Mouse (Mus musculus) gastrocnemius, adult 2 months (tissue): Measurements from ENCODE around the gene Nacad. TPM values are rescaled to one million over a fixed set of nuclear protein-coding genes. Genes with fewer than 3 reads are reported as not detected.
A peak's percentile ranks its signal among the peaks of the same experiment; 100 is the strongest.

Experiments
- DNase-seq: peaks from one replicate; pipeline ENCODE4 v3.0.0; 2022
- H3K27ac ChIP-seq: fragments of 200-600 bp; 2 replicates; pipeline ENCODE4 v1.8.1; 2022; ENCODE audit warnings: mild to moderate bottlenecking
- H3K4me3 ChIP-seq: fragments of 200-600 bp; 2 replicates; pipeline ENCODE4 v1.8.1; 2022; ENCODE audit warnings: mild to moderate bottlenecking, moderate library complexity
- CTCF ChIP-seq: fragments of 200-600 bp; IDR thresholded peaks from 2 replicates; pipeline ENCODE4 v1.8.1; 2022; ENCODE audit warnings: antibody characterized with exemption, mild to moderate bottlenecking, moderate library complexity
- intact Hi-C: fragments of 180-260 bp; cut with DNase I; formaldehyde crosslinking; loops from one replicate; pipeline ENCODE4 v1.15.1; 2025
- total RNA-seq, 2 experiments: library from RNA; stranded (reverse); gene quantifications; 2 replicates each; pipeline ENCODE4 v1.2.3; 2021

The Nacad gene
- total RNA-seq, 2 experiments from 2014 or later, result 0.28 to 0.38 TPM

GRCm38 (mm10) chr11:6601649-6602480 lies 4.0 kb downstream of the Nacad start:
- Histone ChIP-seq H3K27ac (no peak overlapping the region), H3K4me3 (no peak overlapping the region)
- peak; percentile 16 for DNase-seq
- TF ChIP-seq CTCF, result no peak
- intact Hi-C loops, result no loop called here

DNA sequence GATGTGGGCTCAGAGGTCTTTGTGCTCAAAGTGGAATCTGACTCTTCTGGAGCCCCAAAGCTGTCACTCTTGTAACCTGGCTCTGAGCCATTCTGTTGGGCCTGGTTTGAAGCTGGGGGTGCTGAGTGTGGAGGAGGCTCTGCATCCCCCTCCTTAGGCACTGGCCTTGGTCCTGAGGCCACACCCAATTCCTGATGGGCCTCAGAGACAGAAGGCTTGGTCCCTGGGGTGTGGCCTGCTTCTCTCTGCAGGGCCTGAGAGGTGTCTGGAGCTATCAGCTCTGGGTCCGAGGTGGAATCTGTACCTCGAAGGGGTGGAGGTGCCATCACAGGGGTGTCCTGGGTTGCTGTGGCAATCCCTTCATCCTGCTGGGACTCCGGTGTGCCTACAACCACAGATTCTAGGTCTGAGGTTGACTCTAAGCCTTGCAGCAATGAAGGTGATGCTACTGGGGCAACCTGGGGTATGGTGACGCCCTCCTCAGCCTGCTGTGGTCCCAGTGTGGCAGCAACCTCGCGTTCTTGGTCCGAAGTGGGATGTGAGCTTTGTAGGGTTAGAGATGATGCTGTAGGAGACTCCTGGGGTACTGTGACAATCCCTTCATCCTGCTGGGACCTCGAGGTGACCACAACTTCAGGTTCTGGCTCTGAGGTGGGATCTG lies 5.4 kb downstream of the Nacad start:
- intact Hi-C loops, result no loop called here
- no peak for TF ChIP-seq CTCF
- no peak overlapping the region for H3K27ac ChIP-seq
- DNase-seq, result peak; percentile 10
- no peak overlapping the region for H3K4me3 ChIP-seq

DNA sequence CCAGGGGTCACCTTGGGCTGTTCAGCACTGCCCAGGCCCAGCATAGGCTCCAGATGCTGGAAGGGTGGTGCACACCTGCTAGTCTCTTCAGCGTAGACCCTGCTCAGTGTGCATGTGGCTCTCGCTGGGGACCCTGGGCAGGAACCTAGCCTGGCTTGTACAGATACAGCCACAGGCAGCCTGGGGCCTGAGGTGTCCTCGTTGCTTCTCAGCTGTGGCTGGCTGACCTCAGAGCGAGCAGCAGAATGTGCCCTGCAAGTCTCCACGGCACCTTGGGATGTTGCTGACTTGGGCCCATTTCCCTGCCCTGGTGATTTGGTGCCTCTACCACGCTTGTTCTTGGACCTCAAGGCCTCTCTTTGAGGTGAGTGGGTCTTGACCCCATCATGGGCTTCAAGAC lies 6.0 kb downstream of the Nacad start:
- DNase-seq, result no peak
- no peak for TF ChIP-seq CTCF
- intact Hi-C loops, result no loop called here
- Histone ChIP-seq H3K27ac (no peak overlapping the region), H3K4me3 (no peak overlapping the region)

DNA sequence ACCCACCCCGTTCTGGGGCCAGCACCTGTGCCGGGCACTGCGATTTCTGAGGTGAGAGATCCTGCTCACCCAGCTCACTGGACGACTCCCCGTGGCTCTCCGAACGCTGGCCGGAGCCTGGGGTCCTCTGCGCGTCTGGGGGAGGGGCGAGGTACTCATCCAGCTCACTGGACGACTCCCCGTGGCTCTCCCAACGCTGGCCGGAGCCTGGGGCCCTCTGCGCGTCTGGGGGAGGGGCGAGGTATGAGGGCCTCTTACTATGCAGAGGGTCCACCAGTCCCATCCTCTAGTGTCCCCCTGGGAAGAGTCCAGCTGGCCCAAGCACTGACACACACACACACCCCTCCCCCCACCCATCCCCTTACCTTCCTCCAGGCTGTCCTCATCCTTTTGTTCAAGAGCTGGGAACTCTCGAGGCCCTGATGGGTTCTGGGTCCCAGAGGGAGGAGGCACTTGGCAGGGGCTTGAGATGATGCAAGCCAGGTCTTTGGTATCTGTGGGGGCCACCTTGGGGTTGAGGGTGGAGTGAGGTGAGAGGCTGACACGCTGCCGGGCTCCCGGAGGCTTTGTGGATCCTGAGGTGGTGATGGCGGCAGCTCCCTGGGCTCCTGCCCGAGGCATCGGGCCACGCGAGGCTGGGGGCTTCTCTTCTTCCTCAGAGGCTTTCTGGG lies 6.7 kb downstream of the Nacad start:
- intact Hi-C loops, result no loop called here
- TF ChIP-seq CTCF, result no peak
- no peak for DNase-seq
- Histone ChIP-seq H3K27ac (peak overlapping the region; percentile 46; the same call in 1 of the 2 replicates), H3K4me3 (peak overlapping the region; percentile 11)

DNA sequence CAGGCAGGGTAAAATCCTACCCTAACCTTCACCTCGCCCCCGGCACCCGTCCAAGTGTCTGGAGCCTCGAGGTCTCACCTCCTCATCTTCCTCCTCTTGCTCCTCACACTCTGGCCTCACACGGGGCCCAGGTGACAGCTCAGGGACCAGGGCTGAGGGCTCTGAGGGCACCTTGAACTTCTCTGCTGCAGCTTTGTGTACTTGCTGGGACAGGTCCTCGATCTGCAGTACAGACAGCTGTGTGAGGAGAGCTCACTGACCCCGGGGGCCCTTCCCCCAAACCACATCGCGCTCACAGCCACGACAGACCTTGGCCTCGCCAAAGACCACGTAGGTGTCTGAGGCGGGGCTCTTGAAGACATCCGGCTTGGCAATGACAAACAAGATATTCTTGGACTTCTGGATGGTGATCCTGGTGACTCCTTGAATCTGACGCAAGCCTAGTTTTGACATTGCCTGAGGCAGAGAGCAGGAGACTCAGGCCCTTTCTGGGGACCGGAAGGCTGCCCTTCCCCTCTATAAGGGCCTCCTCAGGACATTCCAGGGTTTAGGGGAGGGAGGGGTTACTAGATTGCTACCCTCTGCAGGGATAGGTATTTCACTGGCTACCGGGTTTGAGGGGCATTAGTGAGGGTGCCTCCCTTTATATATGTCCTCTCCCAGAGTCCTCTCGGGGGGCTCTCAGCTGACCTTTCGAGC lies 7.5 kb downstream of the Nacad start:
- Histone ChIP-seq H3K4me3 (peak overlapping the region; percentile 11; the same call in 1 of the 2 replicates), H3K27ac (peak overlapping the region; percentile 46; the same call in 1 of the 2 replicates)
- DNase-seq, result no peak
- intact Hi-C loops, result no loop called here
- no peak for TF ChIP-seq CTCF

DNA sequence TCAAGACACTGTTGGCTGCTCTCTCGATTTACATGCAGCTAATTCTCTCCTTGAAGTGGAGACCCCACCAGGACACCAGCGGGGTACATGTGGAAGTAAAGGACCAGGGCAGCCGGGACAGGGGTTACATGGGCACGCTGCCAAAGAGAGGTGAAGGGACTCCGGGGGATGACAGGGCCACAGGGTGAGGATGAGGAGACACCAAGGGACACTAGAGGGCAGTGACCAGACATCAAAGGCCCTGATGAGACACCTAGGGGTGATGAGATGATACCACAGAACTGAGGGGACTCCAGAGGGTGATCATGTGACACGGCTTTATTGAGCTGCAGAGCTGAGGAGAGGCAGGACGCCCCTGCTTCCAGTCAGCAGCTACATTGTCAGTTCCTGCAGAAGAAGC lies 8.3 kb downstream of the Nacad start:
- Histone ChIP-seq H3K4me3 (no peak overlapping the region), H3K27ac (no peak overlapping the region)
- no peak for DNase-seq
- TF ChIP-seq CTCF, result no peak
- intact Hi-C loops, result no loop called here

DNA sequence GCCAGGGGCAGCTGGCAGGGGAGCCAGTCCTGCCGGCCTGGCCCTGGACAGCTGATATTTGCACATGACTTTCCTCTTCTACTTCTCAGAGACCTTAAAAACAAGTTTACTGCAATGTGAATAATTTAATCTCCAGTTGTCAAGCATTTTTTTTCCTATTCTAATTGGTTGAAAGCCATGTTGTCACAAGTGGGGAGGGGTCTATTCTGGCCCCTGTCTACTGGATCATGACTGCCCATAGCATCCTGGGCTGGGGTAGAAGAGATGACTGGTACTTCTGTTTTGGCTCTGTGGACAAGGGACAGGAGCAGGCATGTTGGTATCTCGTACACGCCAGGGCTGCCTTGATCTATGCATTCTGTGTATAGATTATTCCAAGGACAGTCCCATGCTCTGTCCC lies 9.2 kb downstream of the Nacad start:
- no peak for DNase-seq
- intact Hi-C loops, result no loop called here
- TF ChIP-seq CTCF, result no peak
- H3K4me3 ChIP-seq, result no peak overlapping the region
- no peak overlapping the region for H3K27ac ChIP-seq

DNA sequence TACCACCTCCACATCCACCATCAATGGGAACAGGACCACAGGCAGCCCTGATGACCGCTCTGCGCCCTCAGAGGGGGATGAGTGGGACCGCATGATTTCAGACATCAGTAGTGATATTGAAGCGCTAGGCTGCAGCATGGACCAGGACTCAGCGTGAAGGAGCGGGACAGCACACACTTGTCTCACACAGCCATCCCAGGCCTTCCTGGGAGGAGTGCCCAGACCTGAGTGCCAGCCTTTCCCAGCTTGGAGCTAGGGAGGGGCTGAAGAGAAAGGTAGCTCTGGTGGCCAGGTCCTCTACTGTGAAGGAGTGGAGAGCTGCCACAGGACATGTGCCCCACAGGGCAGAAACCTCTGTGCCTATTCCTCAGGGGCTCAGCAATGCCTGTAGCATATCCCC lies 9.6 kb downstream of the Nacad start:
- Histone ChIP-seq H3K27ac (no peak overlapping the region), H3K4me3 (no peak overlapping the region)
- TF ChIP-seq CTCF, result no peak
- no peak for DNase-seq
- intact Hi-C loops, result no loop called here

- intact Hi-C loops, result no loop called here
- no peak overlapping the region for H3K27ac ChIP-seq
Measured at GRCm38 (mm10) chr11:6595339-6595738, 10.5 kb downstream of the Nacad start.

DNA sequence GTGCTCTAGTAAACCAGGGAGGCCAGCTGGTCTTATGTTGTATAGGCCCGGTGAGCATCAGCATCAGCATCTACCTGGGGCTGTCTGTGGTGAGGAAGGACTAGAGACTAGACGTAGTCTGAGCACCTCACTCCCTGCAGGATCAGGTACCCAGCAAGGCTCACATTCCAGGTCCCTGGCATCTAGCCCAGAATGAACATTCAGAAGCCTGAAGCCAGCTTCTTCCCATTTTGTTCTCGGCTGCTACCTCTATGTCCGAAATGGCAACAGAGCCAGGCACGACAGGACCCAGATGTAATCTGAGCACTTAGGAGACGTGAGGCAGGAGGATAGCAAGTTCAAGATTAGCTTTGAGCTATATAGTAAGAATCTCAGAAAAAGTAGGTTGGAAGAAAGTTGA lies 11.0 kb downstream of the Nacad start:
- no peak overlapping the region for H3K27ac ChIP-seq
- no peak for DNase-seq
- no peak for TF ChIP-seq CTCF
- no peak overlapping the region for H3K4me3 ChIP-seq
- intact Hi-C loops, result no loop called here

More at GRCm38 (mm10) chr11:6595339-6595738, 10.5 kb downstream of the Nacad start:
- no peak for TF ChIP-seq CTCF
- no peak overlapping the region for H3K4me3 ChIP-seq
- DNase-seq, result no peak

DNA sequence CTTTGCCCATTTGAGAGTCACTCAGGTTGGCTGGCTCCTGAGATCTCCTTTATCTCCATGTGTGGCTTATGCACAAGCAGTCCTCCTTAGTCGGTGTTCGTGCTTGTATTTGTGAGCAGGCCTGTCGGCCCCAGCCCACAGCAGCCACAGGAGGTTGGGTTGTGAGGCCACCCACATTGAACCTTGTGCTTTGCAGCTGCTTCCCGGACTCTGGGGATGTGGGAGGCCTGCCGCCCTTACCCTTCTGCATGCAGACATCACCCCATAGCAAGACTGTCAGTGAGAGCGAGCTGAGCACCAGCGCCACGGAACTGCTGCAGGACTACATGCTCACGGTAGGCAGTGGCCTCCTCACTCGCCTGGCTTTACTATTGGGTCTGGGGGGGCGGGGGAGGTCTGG lies 12.4 kb downstream of the Nacad start:
- DNase-seq, result no peak
- no peak overlapping the region for H3K4me3 ChIP-seq
- no peak overlapping the region for H3K27ac ChIP-seq
- intact Hi-C loops, result no loop called here
- TF ChIP-seq CTCF, result no peak

DNA sequence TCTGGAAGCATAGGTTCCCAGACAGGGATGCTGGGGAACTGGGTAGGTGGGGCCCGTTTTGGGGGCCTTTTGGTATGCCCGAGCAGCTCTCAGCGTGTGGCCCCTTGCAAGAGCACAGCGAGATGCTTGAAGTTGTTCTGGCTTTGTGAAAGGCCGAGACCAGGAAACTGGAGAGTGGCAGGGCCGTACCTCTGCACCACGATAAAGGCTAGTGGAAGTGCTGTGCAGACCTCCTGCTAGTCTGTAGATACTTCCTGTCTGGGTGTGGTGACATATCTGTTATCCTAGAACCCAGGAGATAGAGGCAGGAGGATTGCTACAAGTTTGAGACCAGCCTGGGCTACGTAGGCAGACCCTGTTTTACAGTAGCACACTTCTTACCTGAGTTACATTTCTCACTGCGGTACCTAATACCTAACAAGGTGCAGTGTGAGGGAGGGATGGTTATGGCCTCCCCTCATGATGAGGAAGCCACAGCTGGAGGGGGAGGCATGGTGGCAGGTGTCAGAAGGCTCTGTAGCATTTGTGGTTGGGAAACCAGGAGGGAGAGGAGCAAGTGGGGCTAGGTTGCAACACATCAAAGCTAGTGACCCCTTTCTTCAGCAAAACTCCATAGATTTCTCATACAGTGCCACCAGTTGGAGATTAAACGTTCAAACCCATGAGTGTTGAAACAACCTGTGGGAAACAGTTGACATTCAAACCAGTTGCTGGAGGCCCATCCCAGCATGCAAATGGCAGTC lies 14.7 kb downstream of the Nacad start:
- peak; percentile 13 for DNase-seq
- Histone ChIP-seq H3K4me3 (no peak overlapping the region), H3K27ac (no peak overlapping the region)
- intact Hi-C loops, result no loop called here
- no peak for TF ChIP-seq CTCF
